ENCODE assay signal across 21 mouse cellular contexts in genomic region chr3:37971240-37971639, GRCm38 (mm10).
A peak's percentile ranks its signal among the peaks of the same experiment; 100 is the strongest.
DNase-seq lines count a peak whose midpoint lies in the region; ATAC-seq and TF ChIP-seq lines count a peak whose summit lies in the region.
"Had no signal": no experiment of that assay in that cellular context is flagged by ENCODE, and none has a peak within 500 bp of the region (broad histone marks: within the 10 kb centered on the region; RNA-seq: fewer than 3 reads in every experiment).

No protein-coding gene starts in this region.

- no peak for TF ChIP-seq EP300 in lung, postnatal 0 days (IDR thresholded peaks at IDR 0.05)

- H3K4me1 ChIP-seq in lung, embryonic 14.5 days (ENCODE audit: insufficient read depth) = peaks cover 12% of the 10 kb centered on the region
- peaks cover 5% of the 10 kb centered on the region; the same call in 1 of the 2 replicates for H3K4me1 ChIP-seq in lung, adult 2 months (ENCODE audit: control insufficient read depth, insufficient read depth, low read length)
- H3K4me1 ChIP-seq in lung, postnatal 0 days (ENCODE audit: insufficient read depth, low read depth, low read length) = peaks cover 5% of the 10 kb centered on the region; the same call in 1 of the 2 replicates

- 20% methylated on average over 2 of the region's 2 CpGs for WGBS in lung, embryonic 14.5 days
- WGBS in lung, adult 2 months = 67% methylated on average over 2 of the region's 2 CpGs
- WGBS in lung, postnatal 0 days = 38% methylated on average over 2 of the region's 2 CpGs

- H3K27ac ChIP-seq in lung, embryonic 14.5 days (ENCODE audit: low read depth) = no peak overlapping the region
- H3K27ac ChIP-seq in lung, postnatal 0 days (ENCODE audit: low read length) = no peak overlapping the region
- H3K27ac ChIP-seq: embryonic facial prominence, embryonic 13.5 days; embryonic facial prominence, embryonic 15.5 days; forebrain, embryonic 10.5 days; forebrain, embryonic 12.5 days had no signal

- no peak for TF ChIP-seq CTCF in lung, embryonic 14.5 days (IDR thresholded peaks at IDR 0.05; ENCODE audit: low read depth)
- no peak for TF ChIP-seq CTCF in lung, adult 2 months (IDR thresholded peaks at IDR 0.05; ENCODE audit: insufficient read depth, low read length)
- no peak for TF ChIP-seq CTCF in lung, postnatal 0 days (IDR thresholded peaks at IDR 0.05)

- H3K9me3 ChIP-seq in lung, embryonic 14.5 days (ENCODE audit: low read depth, low read length) = no peaks in the 10 kb centered on the region
- no peaks in the 10 kb centered on the region for H3K9me3 ChIP-seq in lung, postnatal 0 days (ENCODE audit: low read length)
- H3K9me3 ChIP-seq: embryonic facial prominence, embryonic 13.5 days; embryonic facial prominence, embryonic 15.5 days; forebrain, embryonic 10.5 days; forebrain, embryonic 12.5 days had no signal

- peak; percentile 67 for DNase-seq in lung, embryonic 14.5 days
- no peak for DNase-seq in lung, adult 2 months
- DNase-seq in lung, postnatal 10 days = peak; percentile 43
- no peak for DNase-seq in lung, postnatal 0 days (ENCODE audit: low spot score)
- DNase-seq: adrenal gland, adult 2 months; adrenal gland, postnatal 10 days; adrenal gland, postnatal 25 days; cerebellum, adult 11 months; cerebellum, adult 18-20 months; cerebellum, adult 8-10 months; cerebellum, adult 9-11 months; cerebellum, postnatal 14 days; cerebellum, postnatal 36 days; embryo, embryonic 11 days had no signal

- H3K27me3 ChIP-seq in lung, embryonic 14.5 days (ENCODE audit: insufficient read depth, low read length) = no peaks in the 10 kb centered on the region
- no peaks in the 10 kb centered on the region for H3K27me3 ChIP-seq in lung, postnatal 0 days (replicated peaks; ENCODE audit: insufficient read depth, low read length)
- H3K27me3 ChIP-seq: embryonic facial prominence, embryonic 15.5 days; forebrain, embryonic 12.5 days had no signal

- no peak for ATAC-seq in lung, embryonic 14.5 days (ENCODE audit: insufficient read depth)
- ATAC-seq in lung, postnatal 0 days = no peak
- ATAC-seq: forebrain, embryonic 14.5 days; forebrain, embryonic 16.5 days had no signal

- no peak overlapping the region for H3K4me3 ChIP-seq in lung, embryonic 14.5 days (ENCODE audit: low read depth, low read length)
- no peak overlapping the region for H3K4me3 ChIP-seq in lung, adult 2 months (replicated peaks; ENCODE audit: extremely low read depth, low read depth, low read length)
- H3K4me3 ChIP-seq in lung, postnatal 0 days (ENCODE audit: low read depth, low read length) = no peak overlapping the region
- H3K4me3 ChIP-seq: embryonic facial prominence, embryonic 13.5 days; embryonic facial prominence, embryonic 15.5 days; erythroblast, embryonic 14.5 days; forebrain, embryonic 10.5 days; forebrain, embryonic 12.5 days had no signal

- no peak overlapping the region for H3K9ac ChIP-seq in lung, embryonic 14.5 days
- H3K9ac ChIP-seq in lung, postnatal 0 days (replicated peaks; ENCODE audit: low read depth) = no peak overlapping the region
- H3K9ac ChIP-seq: embryonic facial prominence, embryonic 13.5 days; embryonic facial prominence, embryonic 15.5 days; forebrain, embryonic 12.5 days had no signal

- no peak for TF ChIP-seq POLR2A in lung, adult 2 months (IDR thresholded peaks at IDR 0.05; ENCODE audit: borderline replicate concordance, extremely low read depth, low read depth, low read length)

- no peak overlapping the region for H3K4me2 ChIP-seq in lung, embryonic 14.5 days
- H3K4me2 ChIP-seq in lung, postnatal 0 days (replicated peaks; ENCODE audit: low read depth, low read length) = no peak overlapping the region
- H3K4me2 ChIP-seq: embryonic facial prominence, embryonic 13.5 days; embryonic facial prominence, embryonic 15.5 days; forebrain, embryonic 12.5 days had no signal

- H3K36me3 ChIP-seq in lung, embryonic 14.5 days (ENCODE audit: insufficient read depth) = no peaks in the 10 kb centered on the region
- H3K36me3 ChIP-seq in lung, postnatal 0 days (ENCODE audit: insufficient read depth, low read length) = no peaks in the 10 kb centered on the region
- H3K36me3 ChIP-seq: embryonic facial prominence, embryonic 13.5 days; embryonic facial prominence, embryonic 15.5 days; forebrain, embryonic 10.5 days; forebrain, embryonic 12.5 days had no signal

Comparison
In these comparisons a context has a peak if more than half of its experiments do, and no peak if none do; other contexts are left out.
1. DNase-seq: peak in lung, embryonic 14.5 days (single experiment) and lung, postnatal 10 days (single experiment); none in lung, adult 2 months (single experiment) and lung, postnatal 0 days (single experiment).